Mouse (Mus musculus) embryonic facial prominence, embryonic 12.5 days (tissue): Measurements from ENCODE around the gene Cdk2. TPM values are rescaled to one million over a fixed set of nuclear protein-coding genes. Genes with fewer than 3 reads are reported as not detected.

Experiments
- ATAC-seq: fragments of 200-750 bp; cut with Nextera tagmentation; 2 replicates; pipeline ENCODE4 v1.8.0; 2017; ENCODE audit not compliant: insufficient number of reproducible peaks, insufficient read depth, low FRiP score, low TSS enrichment
- H3K27ac ChIP-seq: fragments of 300-500 bp; sonication (generic); 2 replicates; pipeline ENCODE4 v1.5.1; 2016; ENCODE audit warnings: mild to moderate bottlenecking
- H3K27me3 ChIP-seq: fragments of 300-500 bp; sonication (generic); 2 replicates; pipeline ENCODE4 v1.6.1; 2016; ENCODE audit warnings: mild to moderate bottlenecking, moderate library complexity
- H3K36me3 ChIP-seq: fragments of 300-500 bp; sonication (generic); 2 replicates; pipeline ENCODE4 v1.6.1; 2016; ENCODE audit warnings: mild to moderate bottlenecking
- H3K4me1 ChIP-seq: fragments of 300-500 bp; sonication (generic); 2 replicates; pipeline ENCODE4 v1.6.1; 2016
- H3K4me2 ChIP-seq: fragments of 300-500 bp; sonication (generic); replicated peaks from 2 replicates; pipeline ENCODE4 v1.6.1; 2016; ENCODE audit warnings: mild to moderate bottlenecking, moderate library complexity
- H3K4me3 ChIP-seq: fragments of 300-500 bp; sonication (generic); 2 replicates; pipeline ENCODE4 v1.5.1; 2016; ENCODE audit warnings: mild to moderate bottlenecking
- H3K9ac ChIP-seq: fragments of 300-500 bp; sonication (generic); 2 replicates; pipeline ENCODE4 v1.6.1; 2016; ENCODE audit warnings: mild to moderate bottlenecking, moderate library complexity
- H3K9me3 ChIP-seq: fragments of 300-500 bp; sonication (generic); 2 replicates; pipeline ENCODE4 v1.6.1; 2016; ENCODE audit warnings: mild to moderate bottlenecking, moderate library complexity
- WGBS: fragments of 180-500 bp; shearing (Covaris S2); methylation state at CpG from one replicate; pipeline ENCODE4 v1.1.7; 2016; 5-methylcytosine and 5-hydroxymethylcytosine counted together
- polyA plus RNA-seq: library from polyadenylated mRNA; unstranded; fragments of >200 nt; fragmentation: Nextera tagmentation; extraction: Ambion mirVana; gene quantifications from 2 replicates; pipeline ENCODE4 v1.2.1, GENCODE M21; 2016

Gene Cdk2
- polyA plus RNA-seq, result 134 and 143 TPM in 2 replicates

DNA sequence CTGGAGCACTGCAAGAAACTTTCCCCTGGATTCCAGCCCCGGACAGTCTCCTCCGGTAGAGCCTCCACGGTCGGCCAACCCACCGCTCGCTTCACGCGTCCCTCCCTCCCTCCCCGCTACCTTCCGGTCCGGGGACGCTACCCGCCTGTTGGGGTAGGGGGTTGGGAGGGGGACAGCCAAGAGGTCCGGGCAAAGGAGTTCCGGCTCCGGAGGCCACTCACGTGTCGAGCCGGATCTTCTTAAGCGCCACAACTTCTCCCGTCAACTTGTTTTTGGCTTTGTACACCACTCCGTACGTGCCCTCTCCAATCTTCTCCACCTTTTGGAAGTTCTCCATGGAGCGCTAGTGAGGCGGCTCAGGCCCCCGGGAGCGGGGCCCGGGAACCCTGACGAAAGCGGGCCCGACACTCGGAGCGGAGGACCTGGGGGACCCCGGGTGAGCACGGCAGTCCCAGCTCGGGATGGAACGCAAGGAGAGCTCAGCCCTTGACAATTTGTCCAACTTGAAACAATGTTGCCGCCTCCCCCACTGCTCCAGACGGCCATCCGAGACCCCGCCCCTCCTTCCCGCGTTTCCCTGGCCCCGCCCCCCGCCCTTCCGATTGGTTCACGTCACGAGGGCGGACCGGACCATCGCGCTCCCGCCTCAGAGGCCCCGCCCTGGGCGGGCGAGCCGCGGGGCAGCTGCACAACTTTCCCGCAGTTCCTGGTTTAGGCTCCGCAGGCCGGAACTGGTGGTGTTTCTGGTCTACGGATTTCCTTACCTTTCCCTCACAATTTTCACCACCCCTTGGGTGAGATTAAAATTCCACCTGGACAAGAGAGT lies at the start of gene Cdk2:
TSS of gene Cdk2 (minus strand) at position 541 of the 826 bp plus-strand sequence.
- no peaks in the 10 kb centered on the region for H3K27me3 ChIP-seq
- H3K4me2 ChIP-seq, result peak within 1 kb of the TSS; percentile 79
- peak within 1 kb of the TSS; percentile 97 for H3K27ac ChIP-seq
- H3K4me3 ChIP-seq, result peak within 1 kb of the TSS; percentile 83
- H3K9ac ChIP-seq, result peak within 1 kb of the TSS; percentile 88
- peak; percentile 80 for ATAC-seq
- WGBS, result under 1% methylated on average over 60 of the region's 62 CpGs
- no peaks in the 10 kb centered on the region for H3K9me3 ChIP-seq
- peaks cover 26% of the 10 kb centered on the region; the same call in 1 of the 2 replicates for H3K4me1 ChIP-seq
- peaks cover 33% of the 10 kb centered on the region for H3K36me3 ChIP-seq

DNA sequence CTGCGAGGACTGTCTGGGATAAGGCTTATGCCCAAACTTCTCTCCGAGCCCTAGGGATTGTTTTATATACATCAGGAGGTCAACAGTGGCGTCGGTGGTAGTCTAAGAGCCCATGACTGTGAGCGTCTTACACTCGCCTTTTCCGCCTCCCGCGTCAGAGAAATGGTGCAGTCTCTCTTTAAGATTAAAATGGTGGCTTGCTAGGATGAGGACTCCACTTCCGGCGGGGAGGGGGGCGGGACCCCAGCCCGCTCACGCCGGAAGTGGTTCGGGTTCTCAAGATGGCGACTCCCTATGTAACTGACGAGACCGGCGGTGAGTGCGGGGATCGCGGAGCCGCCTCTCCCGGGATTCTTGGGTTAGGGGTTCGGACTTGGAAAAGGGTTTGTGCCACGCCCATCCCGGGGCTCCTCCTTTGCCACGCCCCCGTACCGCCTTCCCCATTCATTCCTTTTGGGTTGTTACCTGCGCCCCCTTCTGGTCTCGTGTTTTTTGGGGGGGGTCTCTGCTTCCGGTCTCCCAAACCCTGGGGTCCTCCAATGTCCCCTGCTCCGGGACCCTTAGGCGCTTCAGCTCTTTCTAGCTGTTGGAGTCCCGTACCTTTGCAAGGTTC lies 43.5 kb upstream of the Cdk2 start:
- H3K4me2 ChIP-seq, result peak overlapping the region; percentile 85
- peak overlapping the region; percentile 74 for H3K4me3 ChIP-seq
- H3K9ac ChIP-seq, result peak overlapping the region; percentile 75
- no peaks in the 10 kb centered on the region; the same call in 1 of the 2 replicates for H3K27me3 ChIP-seq
- peaks cover 29% of the 10 kb centered on the region for H3K4me1 ChIP-seq
- peak; percentile 79 for ATAC-seq
- no peaks in the 10 kb centered on the region for H3K9me3 ChIP-seq
- H3K36me3 ChIP-seq, result peaks cover 6% of the 10 kb centered on the region; the same call in 1 of the 2 replicates
- under 1% methylated on average over 37 of the region's 37 CpGs for WGBS
- H3K27ac ChIP-seq, result peak overlapping the region; percentile 97

DNA sequence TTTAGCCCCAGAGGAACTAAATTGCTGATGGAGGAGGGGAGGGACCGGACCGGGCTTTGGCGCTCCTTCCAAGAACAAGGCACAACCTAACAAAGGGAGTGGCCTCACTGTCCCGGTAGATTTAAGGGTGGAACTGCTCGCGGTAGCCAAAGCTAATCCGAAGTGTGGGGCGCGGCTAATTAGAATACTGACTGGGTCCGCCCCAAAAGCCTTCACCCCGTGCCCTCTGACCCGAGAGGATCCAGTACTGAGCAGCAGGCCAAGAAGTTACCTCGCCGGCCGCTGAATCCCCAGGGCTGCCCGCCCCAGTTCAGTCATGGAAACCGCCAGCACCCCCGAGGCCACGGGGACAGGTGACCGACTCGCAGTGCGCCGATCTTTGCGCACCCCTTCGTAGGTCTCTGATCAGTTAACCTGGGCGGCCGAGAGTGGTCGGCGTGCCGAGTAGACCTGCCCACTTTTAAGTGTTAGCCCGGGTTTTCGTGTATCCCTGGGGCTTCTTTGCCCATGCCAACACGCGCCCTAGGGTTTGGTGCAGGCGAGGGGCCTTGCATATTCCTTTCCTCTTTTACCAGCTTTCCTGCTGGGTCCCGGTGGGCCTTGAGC lies 42.9 kb upstream of the Cdk2 start, which contains the start of gene Pym1:
TSS of gene Pym1 (plus strand) at position 244 of the 606 bp plus-strand sequence.
- peak within 1 kb of the TSS; percentile 97 for H3K27ac ChIP-seq
- under 1% methylated on average over 36 of the region's 36 CpGs for WGBS
- ATAC-seq, result peak; percentile 36; the same call in 1 of the 2 replicates
- H3K9ac ChIP-seq, result peak within 1 kb of the TSS; percentile 75
- peaks cover 35% of the 10 kb centered on the region for H3K4me1 ChIP-seq
- peaks cover under 1% of the 10 kb centered on the region for H3K27me3 ChIP-seq
- peak within 1 kb of the TSS; percentile 85 for H3K4me2 ChIP-seq
- H3K36me3 ChIP-seq, result peaks cover 2% of the 10 kb centered on the region; the same call in 1 of the 2 replicates
- peak within 1 kb of the TSS; percentile 74 for H3K4me3 ChIP-seq
- no peaks in the 10 kb centered on the region for H3K9me3 ChIP-seq

DNA sequence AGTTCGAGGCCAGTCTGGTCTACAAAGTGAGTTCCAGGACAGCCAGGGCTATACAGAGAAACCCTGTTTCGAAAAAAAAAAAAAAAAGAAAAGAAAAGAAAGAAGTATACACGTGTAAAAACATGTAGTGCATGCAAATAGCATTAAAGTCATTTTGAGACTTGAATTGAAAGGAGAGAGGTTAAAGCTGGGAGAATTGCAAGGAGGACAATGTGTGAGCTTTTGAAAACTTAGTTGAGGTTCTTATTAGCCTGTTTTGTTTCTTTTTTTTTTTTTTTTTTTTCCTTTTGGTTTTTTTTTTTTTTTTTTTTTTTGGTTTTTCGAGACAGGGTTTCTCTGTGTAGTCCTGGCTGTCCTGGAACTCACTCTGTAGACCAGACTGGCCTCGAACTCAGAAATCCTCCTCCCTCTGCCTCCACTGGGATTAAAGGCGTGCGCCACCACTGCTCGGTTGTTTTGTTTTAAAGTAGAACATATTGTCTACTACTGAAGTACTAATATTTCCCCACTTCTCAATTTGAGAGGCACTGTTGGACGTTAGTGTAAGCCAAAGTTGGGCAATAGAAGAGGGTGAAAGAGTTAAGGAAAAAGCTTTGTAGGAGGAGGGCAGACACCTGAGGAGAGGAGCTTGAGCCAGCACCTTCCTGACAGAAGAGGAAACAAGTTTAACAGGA lies 42.3 kb upstream of the Cdk2 start:
- peaks cover 35% of the 10 kb centered on the region for H3K4me1 ChIP-seq
- no peak; the same call in 1 of the 2 replicates for ATAC-seq
- H3K36me3 ChIP-seq, result no peaks in the 10 kb centered on the region
- peak overlapping the region; percentile 75; the same call in 1 of the 2 replicates for H3K9ac ChIP-seq
- peaks cover 4% of the 10 kb centered on the region for H3K27me3 ChIP-seq
- peak overlapping the region; percentile 74 for H3K4me3 ChIP-seq
- peak overlapping the region; percentile 97 for H3K27ac ChIP-seq
- 24% methylated on average over 9 of the region's 9 CpGs for WGBS
- H3K4me2 ChIP-seq, result peak overlapping the region; percentile 85
- no peaks in the 10 kb centered on the region for H3K9me3 ChIP-seq

DNA sequence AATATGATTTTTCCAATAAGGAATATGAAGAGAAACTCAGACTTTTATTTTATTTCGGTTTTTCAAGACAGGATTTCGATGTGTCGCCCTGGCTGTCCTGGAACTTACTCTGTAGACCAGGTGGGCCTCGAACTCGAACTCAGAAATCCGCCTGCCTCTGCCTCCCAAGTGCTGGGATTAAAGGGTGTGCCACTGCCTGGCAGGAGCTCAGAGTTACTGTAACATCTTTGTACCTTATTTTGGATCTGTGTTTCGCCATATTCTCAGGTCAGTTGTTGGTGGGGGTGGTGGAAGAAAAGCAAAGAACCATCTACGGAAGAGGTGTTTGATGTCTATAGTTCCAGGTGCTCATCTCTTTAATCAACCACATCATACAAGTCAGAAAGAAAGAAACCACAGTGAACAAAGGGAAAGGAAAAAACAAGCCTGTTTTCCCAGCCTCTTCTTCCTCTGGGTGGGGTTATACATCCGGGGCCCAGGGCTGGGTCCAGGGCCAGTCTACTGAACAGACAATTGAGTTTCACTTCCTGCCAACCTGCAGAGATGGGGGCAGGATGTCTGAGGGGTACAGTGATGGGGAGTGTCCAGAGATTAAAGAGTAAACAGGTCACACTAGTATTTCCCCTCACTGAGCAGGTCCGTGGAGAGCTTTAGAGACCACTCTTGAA lies 41.2 kb upstream of the Cdk2 start:
- H3K4me2 ChIP-seq, result no peak overlapping the region
- no peak overlapping the region for H3K4me3 ChIP-seq
- 91% methylated on average over 10 of the region's 10 CpGs for WGBS
- H3K4me1 ChIP-seq, result peaks cover 35% of the 10 kb centered on the region
- no peak for ATAC-seq
- H3K36me3 ChIP-seq, result no peaks in the 10 kb centered on the region
- no peaks in the 10 kb centered on the region for H3K9me3 ChIP-seq
- H3K27ac ChIP-seq, result no peak overlapping the region
- no peak overlapping the region for H3K9ac ChIP-seq
- peaks cover 4% of the 10 kb centered on the region for H3K27me3 ChIP-seq

DNA sequence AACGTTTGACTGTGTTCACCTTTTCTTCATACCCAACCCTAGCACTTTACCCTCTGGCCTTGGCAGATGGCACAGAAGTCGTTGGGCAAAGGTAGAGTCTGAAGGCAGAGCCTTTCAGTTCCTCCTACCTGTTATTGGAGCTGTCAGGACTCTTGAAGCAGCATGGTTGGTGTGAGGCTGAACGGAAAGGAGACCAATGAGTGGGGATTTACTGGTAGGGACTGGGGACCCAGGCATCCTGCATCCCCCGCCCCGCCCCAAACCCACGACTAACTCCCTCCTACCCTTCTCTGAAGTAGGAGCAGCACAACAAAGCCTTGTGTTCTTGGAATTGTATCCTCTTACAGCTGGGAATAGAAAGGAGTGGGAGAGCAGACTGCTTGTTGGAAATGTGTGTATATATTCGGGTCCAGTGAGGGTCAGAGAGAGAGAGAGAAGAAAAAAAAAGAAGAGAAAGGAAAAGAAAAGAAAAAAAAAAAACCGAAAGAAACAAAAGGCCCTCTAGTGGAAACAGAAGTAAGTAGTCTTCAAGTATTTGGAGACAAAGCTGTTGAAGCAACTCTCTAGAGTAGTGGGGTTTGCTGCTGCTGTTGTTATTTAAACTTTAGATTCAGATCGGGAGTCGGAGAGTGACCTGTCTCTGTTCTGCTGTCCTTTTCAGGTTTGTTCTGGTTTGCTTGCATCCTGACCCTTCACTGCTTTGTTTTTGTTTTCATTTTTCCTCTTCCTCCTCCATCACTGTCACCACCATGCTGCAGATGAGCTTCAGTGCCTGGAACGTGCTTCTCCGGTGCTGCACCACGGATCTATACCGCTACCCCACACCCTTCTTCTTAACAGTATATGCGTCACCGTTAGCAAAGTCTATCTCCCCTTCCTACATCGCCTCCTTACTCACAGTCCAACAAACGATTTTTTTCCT lies 40.1 kb upstream of the Cdk2 start, which contains the start of gene Dgka:
TSS of gene Dgka (minus strand) at position 176 of the 922 bp plus-strand sequence.
- Histone ChIP-seq H3K4me2 (peak within 1 kb of the TSS; percentile 89), H3K4me3 (peak within 1 kb of the TSS; percentile 62), H3K36me3 (no peaks in the 10 kb centered on the region), H3K4me1 (peaks cover 28% of the 10 kb centered on the region), H3K27me3 (peaks cover 4% of the 10 kb centered on the region), H3K9ac (peak within 1 kb of the TSS; percentile 68), H3K9me3 (no peaks in the 10 kb centered on the region), H3K27ac (peak within 1 kb of the TSS; percentile 19; the same call in 1 of the 2 replicates)
- ATAC-seq, result no peak
- WGBS, result 20% methylated on average over 18 of the region's 18 CpGs

DNA sequence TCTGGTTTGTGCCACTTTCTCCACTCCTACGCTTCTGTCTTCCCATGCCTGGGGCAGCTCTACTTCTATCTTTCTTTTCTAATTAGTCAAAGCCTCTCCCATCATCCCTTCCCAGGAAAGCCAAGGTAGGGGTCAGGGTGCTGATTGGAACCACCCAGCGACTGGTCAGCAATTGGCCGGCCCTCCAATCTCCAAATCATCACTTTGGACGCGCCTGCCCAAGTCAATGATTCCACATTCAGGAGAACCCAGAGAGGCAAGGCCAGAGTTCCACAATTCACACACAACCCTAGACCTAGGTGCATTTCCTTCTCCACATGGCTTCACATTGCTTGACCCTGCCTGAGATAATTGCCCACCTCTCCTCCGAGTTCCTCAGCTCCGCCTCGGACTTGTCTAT lies 39.4 kb upstream of the Cdk2 start:
- Histone ChIP-seq H3K4me2 (peak overlapping the region; percentile 89), H3K4me1 (peaks cover 21% of the 10 kb centered on the region)
- 15% methylated on average over 8 of the region's 8 CpGs for WGBS

DNA sequence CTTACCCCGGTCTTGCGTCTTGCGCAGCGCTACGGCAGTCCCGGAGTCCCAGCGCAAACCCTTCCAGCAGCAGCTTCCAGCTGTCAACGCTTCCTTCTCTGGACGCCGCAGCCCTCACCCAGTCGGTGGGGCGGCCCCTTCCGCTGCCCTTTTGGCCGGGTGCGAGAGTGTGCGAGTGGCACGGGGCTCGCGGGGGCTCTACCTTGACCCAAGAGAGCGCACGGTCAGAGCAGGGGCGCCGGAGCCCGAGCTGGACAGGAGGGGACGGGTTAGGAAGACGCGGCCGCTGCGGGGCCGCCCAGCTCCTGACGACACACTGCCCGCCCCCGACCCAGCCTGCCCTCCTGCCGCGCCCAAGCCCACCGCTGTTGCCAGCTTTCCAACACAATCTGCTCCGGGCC lies 39.0 kb upstream of the Cdk2 start:
- Histone ChIP-seq H3K9ac (peak overlapping the region; percentile 68), H3K9me3 (no peaks in the 10 kb centered on the region), H3K4me3 (peak overlapping the region; percentile 62), H3K4me1 (peaks cover 19% of the 10 kb centered on the region), H3K27me3 (peaks cover 4% of the 10 kb centered on the region), H3K36me3 (no peaks in the 10 kb centered on the region), H3K27ac (peak overlapping the region; percentile 19; the same call in 1 of the 2 replicates), H3K4me2 (peak overlapping the region; percentile 89)
- ATAC-seq, result peak; percentile 43; the same call in 1 of the 2 replicates
- under 1% methylated on average over 37 of the region's 37 CpGs for WGBS

More for the DNA sequence above, 39.4 kb upstream of the Cdk2 start:
- Histone ChIP-seq H3K27ac (0 out of 2 replicates have a peak overlapping the region, but pooled peaks have one; percentile 11), H3K27me3 (peaks cover 4% of the 10 kb centered on the region), H3K4me3 (peak overlapping the region; percentile 62), H3K9ac (peak overlapping the region; percentile 68), H3K36me3 (no peaks in the 10 kb centered on the region), H3K9me3 (no peaks in the 10 kb centered on the region)
- no peak for ATAC-seq

DNA sequence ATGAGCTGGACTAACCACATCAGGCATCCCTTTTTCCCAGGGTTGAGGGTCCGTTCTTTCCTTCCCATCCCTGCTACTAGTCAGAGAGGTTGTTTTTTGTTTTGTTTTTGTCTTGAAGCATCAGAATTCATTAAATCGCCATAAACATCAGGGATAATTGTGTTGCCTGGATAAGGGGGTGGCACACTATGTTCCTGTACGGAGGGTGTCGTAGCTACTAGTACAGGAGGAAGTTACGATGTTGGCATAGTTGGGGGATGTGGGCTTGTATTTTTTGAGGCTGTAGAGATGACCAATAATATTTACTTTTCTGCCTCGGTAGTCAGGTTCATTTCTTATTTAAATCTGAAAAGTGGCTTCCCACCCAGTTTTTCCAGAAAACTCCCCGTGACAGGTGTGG lies 38.4 kb upstream of the Cdk2 start:
- peaks cover 19% of the 10 kb centered on the region for H3K4me1 ChIP-seq
- H3K9ac ChIP-seq, result peak overlapping the region; percentile 68
- no peaks in the 10 kb centered on the region for H3K9me3 ChIP-seq
- no peaks in the 10 kb centered on the region for H3K36me3 ChIP-seq
- H3K4me2 ChIP-seq, result peak overlapping the region; percentile 89
- 12% methylated on average over 7 of the region's 7 CpGs for WGBS
- no peak for ATAC-seq
- H3K27ac ChIP-seq, result no peak overlapping the region
- peak overlapping the region; percentile 62 for H3K4me3 ChIP-seq
- peaks cover 4% of the 10 kb centered on the region for H3K27me3 ChIP-seq

DNA sequence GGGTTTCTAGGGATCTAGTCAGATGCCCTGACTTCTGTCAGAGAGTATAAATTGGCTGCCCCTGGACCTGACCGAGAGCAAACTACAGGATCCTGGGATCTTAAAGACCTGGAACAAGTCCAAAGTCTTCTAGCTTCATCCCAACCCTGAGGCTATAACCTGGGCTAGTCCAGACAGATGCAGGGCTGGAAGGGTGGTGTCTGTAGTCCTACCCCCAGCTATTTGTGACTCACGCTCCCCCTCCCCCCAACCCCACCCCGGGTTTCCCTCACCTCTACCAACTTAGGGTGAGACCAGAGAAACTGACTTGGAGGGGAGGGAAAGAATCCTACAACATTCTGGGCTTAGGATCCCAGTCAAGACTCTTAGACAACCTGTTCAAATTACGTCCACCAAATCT lies 37.8 kb upstream of the Cdk2 start:
- Histone ChIP-seq H3K36me3 (no peaks in the 10 kb centered on the region), H3K9ac (no peak overlapping the region), H3K27me3 (peaks cover 4% of the 10 kb centered on the region), H3K9me3 (no peaks in the 10 kb centered on the region), H3K27ac (no peak overlapping the region), H3K4me2 (peak overlapping the region; percentile 89; the same call in 1 of the 2 replicates), H3K4me1 (peaks cover 20% of the 10 kb centered on the region), H3K4me3 (peak overlapping the region; percentile 62; the same call in 1 of the 2 replicates)
- ATAC-seq, result no peak
- 37% methylated on average over 4 of the region's 4 CpGs for WGBS
